Mouse (Mus musculus): ENCODE data around the gene Plxnc1.

- TF ChIP-seq EP300 (IDR thresholded peaks at IDR 0.05; ENCODE audit: low read depth) = no peak
- TF ChIP-seq CTCF (IDR thresholded peaks at IDR 0.05; ENCODE audit: low read depth) = no peak
Measured at GRCm38 (mm10) chr10:94962005-94962404, 17.4 kb upstream of the Plxnc1 start.

Measured in liver, embryonic 14.5 days (tissue).